Mouse (Mus musculus) midbrain, embryonic 15.5 days (tissue): ENCODE data around the gene Gca. TPM values are rescaled to one million over a fixed set of nuclear protein-coding genes. Genes with fewer than 3 reads are reported as not detected.
A peak's percentile ranks its signal among the peaks of the same experiment; 100 is the strongest.

Experiments
- ATAC-seq: fragments of 200-750 bp; cut with Nextera tagmentation; replicated peaks from 2 replicates; pipeline ENCODE4 v1.8.0; 2017; ENCODE audit warnings: moderate TSS enrichment
- H3K27ac ChIP-seq: fragments of 300-500 bp; sonication (generic); 2 replicates; pipeline ENCODE4 v1.5.1; 2015; ENCODE audit warnings: mild to moderate bottlenecking, inconsistent platforms
- H3K27me3 ChIP-seq: fragments of 300-500 bp; sonication (generic); replicated peaks from 2 replicates; pipeline ENCODE4 v1.6.1; 2015; ENCODE audit warnings: inconsistent platforms
- H3K36me3 ChIP-seq: fragments of 300-500 bp; sonication (generic); replicated peaks from 2 replicates; pipeline ENCODE4 v1.6.1; 2015; ENCODE audit warnings: inconsistent platforms
- H3K4me1 ChIP-seq: fragments of 300-500 bp; sonication (generic); 2 replicates; pipeline ENCODE4 v1.6.1; 2015; ENCODE audit warnings: inconsistent platforms
- H3K4me2 ChIP-seq: fragments of 300-500 bp; sonication (generic); 2 replicates; pipeline ENCODE4 v1.6.1; 2015; ENCODE audit warnings: inconsistent platforms, mild to moderate bottlenecking, moderate library complexity
- H3K4me3 ChIP-seq: fragments of 300-500 bp; sonication (generic); 2 replicates; pipeline ENCODE4 v1.5.1; 2015; ENCODE audit warnings: mild to moderate bottlenecking, inconsistent platforms
- H3K9ac ChIP-seq: fragments of 300-500 bp; sonication (generic); 2 replicates; pipeline ENCODE4 v1.6.1; 2015; ENCODE audit warnings: mild to moderate bottlenecking, inconsistent platforms
- H3K9me3 ChIP-seq: fragments of 300-500 bp; sonication (generic); 2 replicates; pipeline ENCODE4 v1.6.1; 2016; ENCODE audit warnings: inconsistent platforms
- WGBS: fragments of 180-500 bp; shearing (Covaris S2); methylation state at CpG from one replicate; pipeline ENCODE4 v1.1.7; 2015; ENCODE audit warnings: mixed read lengths; 5-methylcytosine and 5-hydroxymethylcytosine counted together
- polyA plus RNA-seq: library from polyadenylated mRNA; unstranded; fragments of >200 nt; fragmentation: Nextera tagmentation; extraction: Ambion mirVana; gene quantifications from 2 replicates; pipeline ENCODE4 v1.2.1, GENCODE M21; 2015

The Gca gene
- polyA plus RNA-seq, 1 experiment from 2014 or later, result 2.7 TPM

GRCm38 (mm10) chr2:62646671-62647289 is 17.3 kb upstream of the Gca start:
- WGBS, result 15% methylated on average over 6 of the region's 6 CpGs
- peak overlapping the region; percentile 50 for H3K4me3 ChIP-seq
- H3K36me3 ChIP-seq, result no peaks in the 10 kb centered on the region
- peaks cover 6% of the 10 kb centered on the region; the same call in 1 of the 2 replicates for H3K27me3 ChIP-seq
- 0 out of 2 replicates have a peak, but pooled peaks have one; percentile 45 for ATAC-seq
- H3K4me1 ChIP-seq, result peaks cover 14% of the 10 kb centered on the region
- H3K27ac ChIP-seq, result no peak overlapping the region
- no peaks in the 10 kb centered on the region for H3K9me3 ChIP-seq
- no peak overlapping the region for H3K9ac ChIP-seq
- H3K4me2 ChIP-seq, result peak overlapping the region; percentile 93

GRCm38 (mm10) chr2:62651890-62652289 is 12.2 kb upstream of the Gca start:
- no peaks in the 10 kb centered on the region for H3K36me3 ChIP-seq
- no peak for ATAC-seq
- H3K9me3 ChIP-seq, result no peaks in the 10 kb centered on the region

GRCm38 (mm10) chr2:62652466-62652865 is 11.6 kb upstream of the Gca start:
- Histone ChIP-seq H3K9me3 (no peaks in the 10 kb centered on the region), H3K4me1 (no peaks in the 10 kb centered on the region), H3K4me3 (no peak overlapping the region), H3K27ac (no peak overlapping the region), H3K27me3 (no peaks in the 10 kb centered on the region), H3K4me2 (no peak overlapping the region), H3K9ac (no peak overlapping the region), H3K36me3 (no peaks in the 10 kb centered on the region)
- ATAC-seq, result no peak
- 84% methylated on average over 4 of the region's 4 CpGs for WGBS

More at GRCm38 (mm10) chr2:62651890-62652289, 12.2 kb upstream of the Gca start:
- H3K27me3 ChIP-seq, result no peaks in the 10 kb centered on the region
- H3K27ac ChIP-seq, result no peak overlapping the region
- no peak overlapping the region for H3K4me2 ChIP-seq
- no peak overlapping the region for H3K4me3 ChIP-seq
- H3K4me1 ChIP-seq, result 0 out of 2 replicates have a peak, but pooled peaks cover 1% of the 10 kb centered on the region
- WGBS, result 80% methylated on average over 4 of the region's 4 CpGs
- no peak overlapping the region for H3K9ac ChIP-seq

GRCm38 (mm10) chr2:62654519-62655338 is 9.4 kb upstream of the Gca start:
- H3K4me3 ChIP-seq, result no peak overlapping the region
- 45% methylated on average over 7 of the region's 7 CpGs for WGBS
- ATAC-seq, result peak; percentile 96
- H3K9ac ChIP-seq, result no peak overlapping the region
- H3K36me3 ChIP-seq, result no peaks in the 10 kb centered on the region
- no peak overlapping the region for H3K27ac ChIP-seq
- H3K27me3 ChIP-seq, result no peaks in the 10 kb centered on the region
- H3K4me2 ChIP-seq, result no peak overlapping the region
- no peaks in the 10 kb centered on the region for H3K4me1 ChIP-seq
- no peaks in the 10 kb centered on the region for H3K9me3 ChIP-seq

- 84% methylated on average over 1 of the region's 1 CpGs for WGBS
- no peaks in the 10 kb centered on the region for H3K4me1 ChIP-seq
- no peak overlapping the region for H3K4me3 ChIP-seq
- no peak overlapping the region for H3K9ac ChIP-seq
- no peak for ATAC-seq
- H3K27ac ChIP-seq, result no peak overlapping the region
- H3K27me3 ChIP-seq, result no peaks in the 10 kb centered on the region
- no peak overlapping the region for H3K4me2 ChIP-seq
- H3K9me3 ChIP-seq, result no peaks in the 10 kb centered on the region
- no peaks in the 10 kb centered on the region for H3K36me3 ChIP-seq
These were observed 8.0 kb upstream of the Gca start for GRCm38 (mm10) chr2:62656072-62656471.

- Histone ChIP-seq H3K9ac (no peak overlapping the region), H3K4me2 (no peak overlapping the region), H3K9me3 (no peaks in the 10 kb centered on the region), H3K36me3 (no peaks in the 10 kb centered on the region), H3K4me1 (0 out of 2 replicates have a peak, but pooled peaks cover 3% of the 10 kb centered on the region), H3K27me3 (no peaks in the 10 kb centered on the region), H3K4me3 (no peak overlapping the region), H3K27ac (no peak overlapping the region)
- ATAC-seq, result no peak
- WGBS, result 53% methylated on average over 6 of the region's 6 CpGs
These were observed 3.5 kb upstream of the Gca start for GRCm38 (mm10) chr2:62660565-62660964.

- 80% methylated on average over 3 of the region's 3 CpGs for WGBS
- ATAC-seq, result no peak
- Histone ChIP-seq H3K4me1 (0 out of 2 replicates have a peak, but pooled peaks cover 3% of the 10 kb centered on the region), H3K4me2 (no peak overlapping the region), H3K9me3 (no peaks in the 10 kb centered on the region), H3K27me3 (no peaks in the 10 kb centered on the region), H3K36me3 (no peaks in the 10 kb centered on the region), H3K9ac (no peak overlapping the region), H3K27ac (no peak overlapping the region), H3K4me3 (no peak overlapping the region)
These were observed 1.5 kb upstream of the Gca start for GRCm38 (mm10) chr2:62662560-62662959.

- 0 out of 2 replicates have a peak, but pooled peaks cover 3% of the 10 kb centered on the region for H3K4me1 ChIP-seq
- H3K9me3 ChIP-seq, result no peaks in the 10 kb centered on the region
- H3K4me3 ChIP-seq, result peak overlapping the region; percentile 80
- no peak for ATAC-seq
- WGBS, result 65% methylated on average over 7 of the region's 7 CpGs
- no peaks in the 10 kb centered on the region for H3K36me3 ChIP-seq
- H3K9ac ChIP-seq, result no peak overlapping the region
- H3K27ac ChIP-seq, result no peak overlapping the region
- peak overlapping the region; percentile 95; the same call in 1 of the 2 replicates for H3K4me2 ChIP-seq
- no peaks in the 10 kb centered on the region for H3K27me3 ChIP-seq
These were observed 754 bp downstream of the Gca start for GRCm38 (mm10) chr2:62664839-62665238.

GRCm38 (mm10) chr2:62665536-62665935 is 1.5 kb downstream of the Gca start:
- 49% methylated on average over 1 of the region's 1 CpGs for WGBS
- Histone ChIP-seq H3K4me3 (no peak overlapping the region), H3K4me1 (0 out of 2 replicates have a peak, but pooled peaks cover 3% of the 10 kb centered on the region), H3K4me2 (no peak overlapping the region), H3K9ac (no peak overlapping the region), H3K27me3 (no peaks in the 10 kb centered on the region), H3K36me3 (no peaks in the 10 kb centered on the region), H3K27ac (no peak overlapping the region), H3K9me3 (no peaks in the 10 kb centered on the region)
- ATAC-seq, result no peak

- H3K9me3 ChIP-seq, result no peaks in the 10 kb centered on the region
- no peak overlapping the region for H3K4me2 ChIP-seq
- H3K4me1 ChIP-seq, result no peaks in the 10 kb centered on the region
- no peak overlapping the region for H3K27ac ChIP-seq
- no peak overlapping the region for H3K4me3 ChIP-seq
- H3K9ac ChIP-seq, result no peak overlapping the region
- no peaks in the 10 kb centered on the region for H3K36me3 ChIP-seq
- 77% methylated on average over 3 of the region's 3 CpGs for WGBS
- no peaks in the 10 kb centered on the region for H3K27me3 ChIP-seq
- no peak for ATAC-seq
These were observed 5.8 kb downstream of the Gca start for GRCm38 (mm10) chr2:62669848-62670247.

- no peaks in the 10 kb centered on the region for H3K36me3 ChIP-seq
- ATAC-seq, result no peak
- WGBS, result 85% methylated on average over 5 of the region's 5 CpGs
- H3K9me3 ChIP-seq, result no peaks in the 10 kb centered on the region
- no peak overlapping the region for H3K27ac ChIP-seq
- H3K4me3 ChIP-seq, result no peak overlapping the region
- no peaks in the 10 kb centered on the region for H3K4me1 ChIP-seq
- no peak overlapping the region for H3K9ac ChIP-seq
- H3K27me3 ChIP-seq, result no peaks in the 10 kb centered on the region
- H3K4me2 ChIP-seq, result no peak overlapping the region
These were observed 6.2 kb downstream of the Gca start for GRCm38 (mm10) chr2:62670301-62670700.

- ATAC-seq, result no peak
- no peak overlapping the region for H3K4me3 ChIP-seq
- no peaks in the 10 kb centered on the region for H3K4me1 ChIP-seq
- H3K27ac ChIP-seq, result no peak overlapping the region
- H3K36me3 ChIP-seq, result no peaks in the 10 kb centered on the region
- no peak overlapping the region for H3K4me2 ChIP-seq
- no peaks in the 10 kb centered on the region for H3K9me3 ChIP-seq
- H3K27me3 ChIP-seq, result no peaks in the 10 kb centered on the region
- 88% methylated on average over 4 of the region's 4 CpGs for WGBS
- H3K9ac ChIP-seq, result no peak overlapping the region
These were observed 6.7 kb downstream of the Gca start for GRCm38 (mm10) chr2:62670767-62671166.
